ENCODE assay signal across 8 mouse cellular contexts in genomic region chr5:124528791-124529190, GRCm38 (mm10). TPM values are rescaled to one million over a fixed set of nuclear protein-coding genes. Genes with fewer than 3 reads are reported as not detected.
A peak's percentile ranks its signal among the peaks of the same experiment; 100 is the strongest.
DNase-seq lines count a peak whose midpoint lies in the region; ATAC-seq and TF ChIP-seq lines count a peak whose summit lies in the region.

No protein-coding gene starts in this region.

- H3K4me1 ChIP-seq in brown adipose tissue, adult 24 weeks (ENCODE audit: control insufficient read depth, insufficient read depth, insufficient read length, low read length): peaks cover 6% of the 10 kb centered on the region; the same call in 1 of the 2 replicates
- H3K4me1 ChIP-seq in forebrain, embryonic 15.5 days: peaks cover 33% of the 10 kb centered on the region
- peaks cover 41% of the 10 kb centered on the region for H3K4me1 ChIP-seq in hindbrain, embryonic 13.5 days (replicated peaks)
- peaks cover 20% of the 10 kb centered on the region for H3K4me1 ChIP-seq in lung, postnatal 0 days (ENCODE audit: insufficient read depth, low read depth, low read length)

- no peaks in the 10 kb centered on the region for H3K27me3 ChIP-seq in forebrain, embryonic 15.5 days
- no peaks in the 10 kb centered on the region for H3K27me3 ChIP-seq in hindbrain, embryonic 13.5 days
- no peaks in the 10 kb centered on the region for H3K27me3 ChIP-seq in lung, postnatal 0 days (replicated peaks; ENCODE audit: insufficient read depth, low read length)

- peak overlapping the region; percentile 72 for H3K27ac ChIP-seq in brown adipose tissue, adult 24 weeks (replicated peaks; ENCODE audit: low read depth, low read length)
- H3K27ac ChIP-seq in forebrain, embryonic 15.5 days (replicated peaks): peak overlapping the region; percentile 4
- H3K27ac ChIP-seq in hindbrain, embryonic 13.5 days: peak overlapping the region; percentile 60; the same call in 1 of the 2 replicates
- peak overlapping the region; percentile 89 for H3K27ac ChIP-seq in lung, postnatal 0 days (ENCODE audit: low read length)

- H3K4me2 ChIP-seq in forebrain, embryonic 15.5 days (replicated peaks): peak overlapping the region; percentile 78
- peak overlapping the region; percentile 77 for H3K4me2 ChIP-seq in hindbrain, embryonic 13.5 days
- H3K4me2 ChIP-seq in lung, postnatal 0 days (replicated peaks; ENCODE audit: low read depth, low read length): peak overlapping the region; percentile 78

- WGBS in forebrain, embryonic 15.5 days: 42% methylated on average over 9 of the region's 9 CpGs
- 35% methylated on average over 9 of the region's 9 CpGs for WGBS in hindbrain, embryonic 13.5 days
- 16% methylated on average over 9 of the region's 9 CpGs for WGBS in lung, postnatal 0 days

- intact Hi-C loops in left cerebral cortex, postnatal 14 days (cut with DNase I): no loop called here

- H3K36me3 ChIP-seq in forebrain, embryonic 15.5 days: no peaks in the 10 kb centered on the region
- H3K36me3 ChIP-seq in hindbrain, embryonic 13.5 days: no peaks in the 10 kb centered on the region
- H3K36me3 ChIP-seq in lung, postnatal 0 days (ENCODE audit: insufficient read depth, low read length): no peaks in the 10 kb centered on the region

- TF ChIP-seq EP300 in lung, postnatal 0 days (IDR thresholded peaks at IDR 0.05): no peak

- ATAC-seq in forebrain, embryonic 15.5 days (replicated peaks): no peak
- ATAC-seq in hindbrain, embryonic 13.5 days (ENCODE audit: low FRiP score): no peak
- no peak for ATAC-seq in lung, postnatal 0 days

- peak overlapping the region; percentile 90 for H3K4me3 ChIP-seq in brown adipose tissue, adult 24 weeks (ENCODE audit: insufficient read depth, low read depth, low read length)
- peak overlapping the region; percentile 20 for H3K4me3 ChIP-seq in forebrain, embryonic 15.5 days
- H3K4me3 ChIP-seq in hindbrain, embryonic 13.5 days: peak overlapping the region; percentile 71
- peak overlapping the region; percentile 82; the same call in 1 of the 2 replicates for H3K4me3 ChIP-seq in lung, postnatal 0 days (ENCODE audit: low read depth, low read length)

- no peak overlapping the region; the same call in 1 of the 2 replicates for H3K9ac ChIP-seq in forebrain, embryonic 15.5 days (replicated peaks)
- peak overlapping the region; percentile 65 for H3K9ac ChIP-seq in hindbrain, embryonic 13.5 days
- H3K9ac ChIP-seq in lung, postnatal 0 days (replicated peaks; ENCODE audit: low read depth): peak overlapping the region; percentile 32; the same call in 1 of the 2 replicates

- no peak for TF ChIP-seq CTCF in lung, postnatal 0 days (IDR thresholded peaks at IDR 0.05)

- DNase-seq in lung, postnatal 0 days (ENCODE audit: low spot score): peak; percentile 51
- no peak for DNase-seq in right cerebral cortex, postnatal 4 days
- DNase-seq in urinary bladder, adult 2 months (ENCODE audit: low spot score): no peak
- no peak for DNase-seq in adrenal gland, adult (ENCODE audit: inconsistent age in 2 of 2, low spot score in 1 of 2)
- no peak for DNase-seq in left cerebral cortex, postnatal 14 days (ENCODE audit: low spot score in 2 of 2)

- H3K9me3 ChIP-seq in forebrain, embryonic 15.5 days: no peaks in the 10 kb centered on the region
- no peaks in the 10 kb centered on the region for H3K9me3 ChIP-seq in hindbrain, embryonic 13.5 days
- H3K9me3 ChIP-seq in lung, postnatal 0 days (ENCODE audit: low read length): no peaks in the 10 kb centered on the region

RNA-seq across cellular contexts. Expression of gene Rilpl1, which starts 2.4 kb away (rescaled TPM):
- polyA plus RNA-seq in brown adipose tissue, adult 24 weeks (2012; ENCODE audit: insufficient read depth, insufficient read length, missing spikeins): 4.9 and 8.7 TPM in 2 replicates
- polyA plus RNA-seq in forebrain, embryonic 15.5 days (2015; fragmentation: Nextera tagmentation; extraction: Ambion mirVana): 11.6 and 12.8 TPM in 2 replicates
- 11.5 and 12.1 TPM in 2 replicates for polyA plus RNA-seq in hindbrain, embryonic 13.5 days (2015; fragmentation: Nextera tagmentation; extraction: Ambion mirVana)
- 24.4 and 26.6 TPM in 2 replicates for polyA plus RNA-seq in lung, postnatal 0 days (2015; fragmentation: Nextera tagmentation; extraction: Ambion mirVana)
- 17.7 and 24.6 TPM in 2 replicates for polyA plus RNA-seq in urinary bladder, adult 2 months (2012; rRNA removed)
- total RNA-seq in left cerebral cortex, postnatal 14 days (2021): 10 to 100 TPM; 42.5 to 57.5 TPM

RNA-seq across cellular contexts. Expression of gene Tmed2, which starts 11.7 kb away (rescaled TPM):
- polyA plus RNA-seq in brown adipose tissue, adult 24 weeks (2012; ENCODE audit: insufficient read depth, insufficient read length, missing spikeins): 330 and 403 TPM in 2 replicates
- 372 and 377 TPM in 2 replicates for polyA plus RNA-seq in forebrain, embryonic 15.5 days (2015; fragmentation: Nextera tagmentation; extraction: Ambion mirVana)
- 360 and 367 TPM in 2 replicates for polyA plus RNA-seq in hindbrain, embryonic 13.5 days (2015; fragmentation: Nextera tagmentation; extraction: Ambion mirVana)
- 478 and 479 TPM in 2 replicates for polyA plus RNA-seq in lung, postnatal 0 days (2015; fragmentation: Nextera tagmentation; extraction: Ambion mirVana)
- polyA plus RNA-seq in urinary bladder, adult 2 months (2012; rRNA removed): 226 and 254 TPM in 2 replicates
- 100 to 1,000 TPM; 103 to 104 TPM for total RNA-seq in left cerebral cortex, postnatal 14 days (2021)

RNA-seq across cellular contexts. Expression of gene Ddx55, which starts 23.9 kb away (rescaled TPM):
- 2.1 and 3.7 TPM in 2 replicates for polyA plus RNA-seq in brown adipose tissue, adult 24 weeks (2012; ENCODE audit: insufficient read depth, insufficient read length, missing spikeins)
- polyA plus RNA-seq in forebrain, embryonic 15.5 days (2015; fragmentation: Nextera tagmentation; extraction: Ambion mirVana): 28.2 and 28.8 TPM in 2 replicates
- 26.4 and 27.5 TPM in 2 replicates for polyA plus RNA-seq in hindbrain, embryonic 13.5 days (2015; fragmentation: Nextera tagmentation; extraction: Ambion mirVana)
- 6.3 and 6.7 TPM in 2 replicates for polyA plus RNA-seq in lung, postnatal 0 days (2015; fragmentation: Nextera tagmentation; extraction: Ambion mirVana)
- polyA plus RNA-seq in urinary bladder, adult 2 months (2012; rRNA removed): 14.3 and 14.7 TPM in 2 replicates
- 10 to 100 TPM; 20.5 to 26.3 TPM for total RNA-seq in left cerebral cortex, postnatal 14 days (2021)

RNA-seq across cellular contexts. Expression of gene Snrnp35, which starts 45.9 kb away (rescaled TPM):
- 12.4 and 13.4 TPM in 2 replicates for polyA plus RNA-seq in brown adipose tissue, adult 24 weeks (2012; ENCODE audit: insufficient read depth, insufficient read length, missing spikeins)
- 24.9 and 26.0 TPM in 2 replicates for polyA plus RNA-seq in forebrain, embryonic 15.5 days (2015; fragmentation: Nextera tagmentation; extraction: Ambion mirVana)
- polyA plus RNA-seq in hindbrain, embryonic 13.5 days (2015; fragmentation: Nextera tagmentation; extraction: Ambion mirVana): 22.5 and 27.5 TPM in 2 replicates
- polyA plus RNA-seq in lung, postnatal 0 days (2015; fragmentation: Nextera tagmentation; extraction: Ambion mirVana): 11.7 and 12.8 TPM in 2 replicates
- 7.2 and 8.8 TPM in 2 replicates for polyA plus RNA-seq in urinary bladder, adult 2 months (2012; rRNA removed)
- 10 to 100 TPM; 20.9 to 24.2 TPM for total RNA-seq in left cerebral cortex, postnatal 14 days (2021)

RNA-seq across cellular contexts. Expression of gene Eif2b1, which starts 50.1 kb away (rescaled TPM):
- polyA plus RNA-seq in brown adipose tissue, adult 24 weeks (2012; ENCODE audit: insufficient read depth, insufficient read length, missing spikeins): 28.3 and 32.1 TPM in 2 replicates
- 70.3 and 70.5 TPM in 2 replicates for polyA plus RNA-seq in forebrain, embryonic 15.5 days (2015; fragmentation: Nextera tagmentation; extraction: Ambion mirVana)
- 65.7 and 72.0 TPM in 2 replicates for polyA plus RNA-seq in hindbrain, embryonic 13.5 days (2015; fragmentation: Nextera tagmentation; extraction: Ambion mirVana)
- polyA plus RNA-seq in lung, postnatal 0 days (2015; fragmentation: Nextera tagmentation; extraction: Ambion mirVana): 44.4 and 46.6 TPM in 2 replicates
- polyA plus RNA-seq in urinary bladder, adult 2 months (2012; rRNA removed): 42.0 and 46.2 TPM in 2 replicates
- total RNA-seq in left cerebral cortex, postnatal 14 days (2021): 10 to 100 TPM; 41.7 to 42.0 TPM

Comparison
In these comparisons a context has a peak if more than half of its experiments do, and no peak if none do; other contexts are left out.
1. H3K27ac ChIP-seq: peak in every context shown above with its lines; median percentile 89 in lung, postnatal 0 days; 72 in brown adipose tissue, adult 24 weeks; 60 in hindbrain, embryonic 13.5 days; 4 in forebrain, embryonic 15.5 days.
2. H3K4me3 ChIP-seq: peak in every context shown above with its lines; median percentile 90 in brown adipose tissue, adult 24 weeks; 82 in lung, postnatal 0 days; 71 in hindbrain, embryonic 13.5 days; 20 in forebrain, embryonic 15.5 days.